Mouse (Mus musculus): ENCODE measurements around the gene Ksr1. TPM values are rescaled to one million over a fixed set of nuclear protein-coding genes. Genes with fewer than 3 reads are reported as not detected.

Ksr1 gene
- total RNA-seq, 2 experiments from 2014 or later: 5.4 to 10.6 TPM

DNA sequence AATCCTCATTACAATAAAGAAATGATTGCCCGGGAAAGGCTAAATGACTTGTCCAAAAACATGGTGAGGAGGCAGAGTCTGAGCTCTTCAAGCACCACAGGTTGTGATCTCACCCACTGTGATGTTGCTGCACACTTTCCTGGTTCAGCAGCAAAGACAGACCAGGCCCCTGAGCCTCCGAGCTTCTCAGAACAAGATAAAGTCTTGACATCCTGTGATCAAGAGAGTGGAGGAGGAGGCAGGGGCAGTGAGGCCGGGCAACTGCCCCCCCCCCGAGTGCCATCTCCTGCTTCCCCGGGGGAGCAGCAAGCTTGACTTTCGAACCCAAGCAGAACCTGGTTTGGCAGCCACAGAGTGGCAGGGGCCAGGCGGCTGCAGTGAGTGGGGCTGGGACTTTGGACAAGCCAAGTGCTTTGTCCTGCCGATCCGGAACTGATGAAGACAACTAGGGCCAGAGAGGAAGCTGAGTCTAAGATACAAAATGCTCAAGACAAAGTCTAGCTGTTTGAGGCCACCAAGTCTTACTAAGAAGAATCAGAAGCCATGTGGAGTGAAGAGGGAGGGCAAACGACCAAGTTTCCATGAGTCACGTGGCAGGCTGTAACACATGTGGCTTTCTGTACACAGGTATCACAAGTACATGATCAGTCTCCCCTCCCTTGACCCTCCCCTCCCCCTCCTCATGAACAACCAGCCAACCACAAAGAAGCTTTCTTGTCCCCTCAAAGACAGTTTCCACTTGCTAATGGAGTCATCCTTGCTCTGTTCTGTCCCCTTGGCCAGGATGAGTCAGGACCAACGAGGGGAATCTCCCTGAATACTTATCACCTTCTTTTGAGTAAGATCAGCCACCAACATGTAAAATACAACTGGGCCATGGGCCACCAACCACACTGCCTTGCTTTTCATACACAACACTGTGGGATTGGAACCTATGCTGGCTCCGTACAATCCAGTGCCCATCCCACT, 16.5 kb downstream of the Ksr1 start:
- ATAC-seq (replicated peaks; ENCODE audit: low FRiP score, low TSS enrichment, poor library complexity, severe bottlenecking): no peak

DNA sequence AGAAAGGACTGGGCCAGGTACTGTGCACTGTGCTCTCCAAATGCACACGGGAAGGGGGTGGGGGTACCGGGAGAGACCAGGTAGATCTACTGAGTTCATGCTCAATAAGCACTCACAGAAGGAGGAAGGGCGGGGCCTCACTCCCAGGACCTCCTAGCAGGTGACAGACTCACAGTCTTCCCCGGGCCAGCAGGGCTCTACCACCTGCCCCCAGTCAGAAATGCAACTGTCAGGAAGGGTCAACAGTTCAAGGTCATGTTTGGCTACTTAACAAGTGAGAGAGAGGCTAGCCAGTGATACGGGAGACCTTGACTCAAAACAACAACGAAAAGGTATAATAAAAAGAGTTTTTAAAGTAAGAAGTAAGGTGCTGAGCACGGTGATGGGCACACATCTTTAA, 18.0 kb downstream of the Ksr1 start:
- no peak for ATAC-seq (replicated peaks; ENCODE audit: low FRiP score, low TSS enrichment, poor library complexity, severe bottlenecking)

DNA sequence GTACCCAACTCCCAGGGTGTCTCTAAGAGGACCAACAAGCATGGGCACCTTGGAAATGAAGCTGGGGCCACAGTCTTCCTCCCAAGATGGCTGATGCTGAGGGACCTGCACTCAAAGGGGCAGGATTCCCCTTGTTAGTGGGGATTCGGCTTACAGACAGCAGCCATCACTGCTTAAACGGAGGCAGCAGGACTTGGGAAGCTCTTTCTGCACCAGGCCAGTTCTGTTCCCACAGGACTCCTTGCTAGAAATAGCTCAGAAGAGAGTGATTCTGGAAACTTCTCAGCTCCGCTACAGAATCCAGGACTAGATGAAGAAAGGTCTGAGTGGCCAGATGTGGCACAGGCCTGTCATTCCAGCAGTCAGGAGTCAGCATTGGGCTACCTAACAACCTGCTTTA, 19.2 kb downstream of the Ksr1 start:
- no peak for ATAC-seq (replicated peaks; ENCODE audit: low FRiP score, low TSS enrichment, poor library complexity, severe bottlenecking)

DNA sequence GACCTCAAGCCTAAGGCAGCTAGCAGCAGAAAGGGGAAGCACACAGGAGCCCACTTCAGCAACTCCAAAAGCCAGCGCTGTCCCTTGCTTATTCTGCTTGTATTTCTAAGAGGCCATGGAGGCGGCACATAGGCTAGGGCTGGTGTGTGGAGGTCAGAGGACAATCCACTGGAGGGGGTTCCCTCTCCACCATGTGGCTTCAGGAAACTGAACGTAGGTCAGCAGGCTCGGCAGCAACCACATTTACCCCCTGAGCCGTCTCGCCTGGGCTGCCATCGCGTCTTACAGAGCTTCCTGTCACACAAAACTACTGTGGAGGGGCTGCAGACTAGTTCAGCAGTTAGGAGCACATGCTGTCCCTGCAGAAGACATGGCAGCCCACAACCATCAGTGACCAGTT, 20.4 kb downstream of the Ksr1 start:
- no peak for ATAC-seq (replicated peaks; ENCODE audit: low FRiP score, low TSS enrichment, poor library complexity, severe bottlenecking)

- ATAC-seq (replicated peaks; ENCODE audit: low FRiP score, low TSS enrichment, poor library complexity, severe bottlenecking): no peak
Measured at GRCm38 (mm10) chr11:79122556-79122955, 23.7 kb downstream of the Ksr1 start.

- no peak for ATAC-seq (replicated peaks; ENCODE audit: low FRiP score, low TSS enrichment, poor library complexity, severe bottlenecking)
Measured at GRCm38 (mm10) chr11:79120087-79120486, 26.1 kb downstream of the Ksr1 start.

- ATAC-seq (replicated peaks; ENCODE audit: low FRiP score, low TSS enrichment, poor library complexity, severe bottlenecking): no peak
Measured at GRCm38 (mm10) chr11:79118918-79119377, 27.3 kb downstream of the Ksr1 start.

DNA sequence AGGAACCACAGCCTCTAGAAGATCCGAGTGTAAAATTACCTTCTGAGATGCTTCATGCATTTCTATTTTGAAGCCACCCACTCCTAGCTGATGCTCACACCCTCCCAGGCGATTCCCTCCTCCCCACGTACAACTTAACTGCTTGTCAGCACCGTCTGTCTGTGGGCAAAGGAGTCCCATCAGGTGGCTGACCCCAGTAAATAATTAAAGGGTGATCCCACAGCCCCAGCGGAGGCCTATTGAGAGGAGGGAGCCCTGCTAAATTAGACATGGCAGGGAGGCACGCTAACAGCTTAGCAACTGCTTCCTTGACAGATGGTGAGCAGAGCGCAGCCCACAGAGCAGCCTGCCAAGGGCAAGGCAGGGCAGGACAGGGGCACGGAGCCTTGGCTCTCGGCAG, 29.5 kb downstream of the Ksr1 start:
- ATAC-seq (replicated peaks; ENCODE audit: low FRiP score, low TSS enrichment, poor library complexity, severe bottlenecking): no peak

GRCm38 (mm10) chr11:79115659-79116058, 30.5 kb downstream of the Ksr1 start:
- no peak for ATAC-seq (replicated peaks; ENCODE audit: low FRiP score, low TSS enrichment, poor library complexity, severe bottlenecking)

DNA sequence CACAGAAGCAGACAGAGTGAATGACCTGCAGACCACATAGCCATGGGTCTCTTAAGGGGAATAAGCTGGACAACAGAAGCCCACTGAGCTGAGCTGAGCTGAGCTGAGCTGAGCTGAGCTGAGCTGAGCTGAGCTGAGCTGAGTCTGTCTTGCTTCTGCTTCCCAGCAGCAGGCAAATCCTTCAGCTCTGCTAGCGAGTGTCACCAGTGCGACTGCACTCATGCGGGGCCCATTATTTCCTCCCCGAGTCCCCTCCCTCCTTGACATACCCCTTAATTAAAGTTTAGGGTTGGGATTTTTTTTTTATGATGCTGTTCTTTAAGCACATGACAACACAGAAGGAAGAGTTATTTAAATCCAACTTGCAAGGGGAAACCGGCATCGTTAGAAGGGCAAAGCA, 32.1 kb downstream of the Ksr1 start:
- ATAC-seq (replicated peaks; ENCODE audit: low FRiP score, low TSS enrichment, poor library complexity, severe bottlenecking): no peak

DNA sequence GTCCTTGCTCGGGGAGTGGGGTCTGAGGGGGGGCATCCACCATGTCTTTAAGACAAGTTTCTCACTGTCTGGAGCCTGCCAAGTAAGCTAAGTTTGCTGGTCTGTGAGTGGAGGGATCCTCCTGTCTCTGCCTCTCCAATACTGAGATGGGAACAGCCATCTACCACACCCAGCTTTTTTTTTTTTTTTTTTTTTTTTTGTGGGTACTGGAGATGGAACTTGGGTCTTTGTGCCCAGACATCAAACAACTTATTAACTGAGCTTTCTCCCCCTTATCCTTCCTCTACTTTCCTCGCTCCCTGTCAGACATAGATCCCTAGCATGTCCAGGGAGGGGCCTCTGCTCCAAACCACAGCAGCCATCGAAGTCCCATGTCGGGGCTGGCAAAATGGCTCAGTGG, 32.8 kb downstream of the Ksr1 start:
- no peak for ATAC-seq (replicated peaks; ENCODE audit: low FRiP score, low TSS enrichment, poor library complexity, severe bottlenecking)

- 0 out of 2 replicates have a peak, but pooled peaks have one; percentile 35 for ATAC-seq (replicated peaks; ENCODE audit: low FRiP score, low TSS enrichment, poor library complexity, severe bottlenecking)
Measured at GRCm38 (mm10) chr11:79112559-79113302, 33.5 kb downstream of the Ksr1 start.

GRCm38 (mm10) chr11:79111864-79112558, 34.2 kb downstream of the Ksr1 start:
- no peak for ATAC-seq (replicated peaks; ENCODE audit: low FRiP score, low TSS enrichment, poor library complexity, severe bottlenecking)

- no peak for ATAC-seq (replicated peaks; ENCODE audit: low FRiP score, low TSS enrichment, poor library complexity, severe bottlenecking)
Measured at GRCm38 (mm10) chr11:79110446-79110845, 35.8 kb downstream of the Ksr1 start.

DNA sequence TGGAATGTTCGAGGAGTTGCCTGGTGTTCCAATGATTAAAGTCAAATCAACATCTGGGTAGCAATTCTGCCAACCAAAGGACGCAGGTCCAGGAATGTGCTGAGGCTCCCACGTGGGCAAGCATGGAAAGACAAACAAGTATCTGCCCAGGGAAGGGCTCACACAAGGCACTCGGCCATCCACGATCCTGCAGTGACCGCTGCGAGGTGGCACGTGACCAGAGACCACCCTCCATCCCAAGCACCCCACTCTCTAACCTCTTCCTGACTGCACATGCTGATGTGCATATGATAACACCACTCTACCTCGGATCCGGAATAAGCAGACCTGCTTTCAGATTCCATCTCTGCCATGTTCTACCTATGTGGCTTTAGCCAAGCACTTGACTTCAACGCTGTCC, 38.3 kb downstream of the Ksr1 start:
- ATAC-seq (replicated peaks; ENCODE audit: low FRiP score, low TSS enrichment, poor library complexity, severe bottlenecking): no peak

- ATAC-seq (replicated peaks; ENCODE audit: low FRiP score, low TSS enrichment, poor library complexity, severe bottlenecking): no peak
Measured at GRCm38 (mm10) chr11:79104998-79105397, 41.2 kb downstream of the Ksr1 start.

GRCm38 (mm10) chr11:79104538-79104937, 41.7 kb downstream of the Ksr1 start:
- no peak for ATAC-seq (replicated peaks; ENCODE audit: low FRiP score, low TSS enrichment, poor library complexity, severe bottlenecking)

DNA sequence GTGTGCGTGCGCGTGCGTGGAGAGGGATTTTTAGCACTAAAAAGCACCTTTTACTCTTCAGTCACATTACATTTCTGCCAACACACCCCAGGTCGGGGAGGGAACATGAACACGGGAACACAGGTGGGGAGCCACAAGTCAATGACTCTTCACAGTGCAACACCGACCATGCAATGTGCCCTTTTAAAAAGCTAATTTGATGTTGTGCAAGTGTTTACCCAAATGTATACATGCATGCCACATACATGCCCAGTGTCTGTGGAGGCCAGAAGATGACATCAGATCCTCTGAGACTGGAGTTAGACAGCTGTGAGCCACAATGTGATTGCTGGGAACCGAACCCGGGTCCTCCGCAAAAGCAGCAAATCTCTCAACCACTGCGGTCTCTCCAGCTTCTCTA, 42.1 kb downstream of the Ksr1 start:
- no peak for ATAC-seq (replicated peaks; ENCODE audit: low FRiP score, low TSS enrichment, poor library complexity, severe bottlenecking)

GRCm38 (mm10) chr11:79103461-79103869, 42.7 kb downstream of the Ksr1 start:
- no peak for ATAC-seq (replicated peaks; ENCODE audit: low FRiP score, low TSS enrichment, poor library complexity, severe bottlenecking)

DNA sequence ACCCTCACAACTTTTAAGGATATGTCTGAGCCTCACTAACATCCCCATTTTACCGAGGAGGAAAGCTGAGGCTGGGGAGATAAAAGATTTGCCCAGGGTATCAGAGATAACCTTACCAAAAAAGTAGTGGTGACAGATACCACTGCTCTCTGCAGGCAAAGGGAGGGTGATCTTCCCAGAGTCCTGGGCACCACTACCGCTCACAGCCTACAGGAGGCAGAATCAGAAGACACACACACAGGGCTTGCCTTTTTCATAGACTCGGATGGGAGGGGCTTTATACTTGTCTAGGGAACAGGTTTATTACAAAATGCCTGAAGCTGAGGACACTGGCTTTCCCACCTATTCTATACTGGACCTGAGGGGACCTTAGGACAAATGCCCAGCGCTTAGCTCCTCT, 43.9 kb downstream of the Ksr1 start:
- peak; percentile 56; the same call in 1 of the 2 replicates for ATAC-seq (replicated peaks; ENCODE audit: low FRiP score, low TSS enrichment, poor library complexity, severe bottlenecking)

Measured in megakaryocyte-erythroid progenitor cell, adult 5-6 weeks (primary cell).